In genomic region chr11:113903131-113903860, GRCm38 (mm10) we compare ENCODE assay signal across 17 mouse cellular contexts.
A peak's percentile ranks its signal among the peaks of the same experiment; 100 is the strongest.
DNase-seq lines count a peak whose midpoint lies in the region; ATAC-seq and TF ChIP-seq lines count a peak whose summit lies in the region.
"Had no signal": no experiment of that assay in that cellular context is flagged by ENCODE, and none has a peak within 500 bp of the region (broad histone marks: within the 10 kb centered on the region; RNA-seq: fewer than 3 reads in every experiment).

No protein-coding gene starts in this region.

- no peak overlapping the region for H3K4me2 ChIP-seq in hindbrain, postnatal 0 days (ENCODE audit: low read depth, low read length)
- H3K4me2 ChIP-seq in hindbrain, embryonic 11.5 days (replicated peaks; ENCODE audit: low read depth, low read length) = no peak overlapping the region
- H3K4me2 ChIP-seq: embryonic facial prominence, embryonic 12.5 days; lung, embryonic 14.5 days had no signal

- 0 out of 2 replicates have a peak, but pooled peaks have one; percentile 24 for ATAC-seq in hindbrain, postnatal 0 days
- no peak for ATAC-seq in hindbrain, embryonic 11.5 days (ENCODE audit: low FRiP score)
- peak; percentile 47; the same call in 1 of the 2 replicates for ATAC-seq in common myeloid progenitor, adult 5-6 weeks (replicated peaks; ENCODE audit: low read depth, poor library complexity, severe bottlenecking)
- ATAC-seq: hindbrain, embryonic 16.5 days had no signal

- no peaks in the 10 kb centered on the region for H3K27me3 ChIP-seq in hindbrain, postnatal 0 days (ENCODE audit: insufficient read depth, low read length)
- no peaks in the 10 kb centered on the region for H3K27me3 ChIP-seq in hindbrain, embryonic 11.5 days (ENCODE audit: control insufficient read depth, insufficient read depth, low read length)
- 0 out of 2 replicates have a peak, but pooled peaks cover 7% of the 10 kb centered on the region for H3K27me3 ChIP-seq in E14TG2a.4 (ENCODE audit: insufficient read depth, low read length)
- H3K27me3 ChIP-seq: embryonic facial prominence, embryonic 12.5 days had no signal

- H3K4me1 ChIP-seq in hindbrain, postnatal 0 days (ENCODE audit: insufficient read depth, low read length) = 0 out of 2 replicates have a peak, but pooled peaks cover under 1% of the 10 kb centered on the region
- no peaks in the 10 kb centered on the region for H3K4me1 ChIP-seq in hindbrain, embryonic 11.5 days (replicated peaks; ENCODE audit: control insufficient read depth, insufficient read depth, low read length)
- peaks cover 11% of the 10 kb centered on the region for H3K4me1 ChIP-seq in E14TG2a.4 (replicated peaks; ENCODE audit: low read depth, low read length)

- no peaks in the 10 kb centered on the region for H3K36me3 ChIP-seq in hindbrain, postnatal 0 days (ENCODE audit: insufficient read depth, low read length)
- H3K36me3 ChIP-seq in hindbrain, embryonic 11.5 days (ENCODE audit: control insufficient read depth, insufficient read depth, low read length) = no peaks in the 10 kb centered on the region
- H3K36me3 ChIP-seq in E14TG2a.4 (ENCODE audit: insufficient read depth, low read length) = no peaks in the 10 kb centered on the region
- H3K36me3 ChIP-seq: embryonic facial prominence, embryonic 12.5 days; forebrain, embryonic 10.5 days had no signal

- no peak for DNase-seq in hindbrain, postnatal 0 days (ENCODE audit: low spot score)
- no peak for DNase-seq in hindbrain, embryonic 11.5 days (ENCODE audit: low spot score)
- DNase-seq in cerebellum, adult 11-12 months = peak; percentile 48
- no peak for DNase-seq in ovary, adult 18-20 months (ENCODE audit: low spot score)
- no peak for DNase-seq in heart, adult 18-20 months
- DNase-seq in c-Kit-positive CD71-positive TER-119-positive erythroid progenitor cells, embryonic 14.5 days (ENCODE audit: low spot score) = no peak
- DNase-seq: adrenal gland, postnatal 14 days; gastrocnemius, adult 2 months; heart, adult 2 months; kidney, postnatal 14 days; lung, embryonic 14.5 days; thymus, adult 18-20 months had no signal

- H3K27ac ChIP-seq in hindbrain, postnatal 0 days = no peak overlapping the region
- H3K27ac ChIP-seq in hindbrain, embryonic 11.5 days (ENCODE audit: low read depth, low read length) = no peak overlapping the region
- H3K27ac ChIP-seq: embryonic facial prominence, embryonic 12.5 days; forebrain, embryonic 10.5 days; gastrocnemius, adult 2 months; heart, adult 2 months had no signal

- no peak overlapping the region for H3K4me3 ChIP-seq in hindbrain, postnatal 0 days (ENCODE audit: low read length)
- no peak overlapping the region for H3K4me3 ChIP-seq in hindbrain, embryonic 11.5 days (ENCODE audit: low read depth, low read length)
- peak overlapping the region; percentile 64 for H3K4me3 ChIP-seq in E14TG2a.4 (replicated peaks; ENCODE audit: low read length)
- H3K4me3 ChIP-seq: embryonic facial prominence, embryonic 12.5 days; forebrain, embryonic 10.5 days; gastrocnemius, adult 2 months; heart, adult 2 months had no signal

- WGBS in hindbrain, postnatal 0 days = 74% methylated on average over 16 of the region's 16 CpGs
- WGBS in hindbrain, embryonic 11.5 days = 78% methylated on average over 16 of the region's 16 CpGs

- no peaks in the 10 kb centered on the region for H3K9me3 ChIP-seq in hindbrain, postnatal 0 days (ENCODE audit: low read length)
- no peaks in the 10 kb centered on the region for H3K9me3 ChIP-seq in hindbrain, embryonic 11.5 days (ENCODE audit: control insufficient read depth, low read length)
- no peaks in the 10 kb centered on the region for H3K9me3 ChIP-seq in E14TG2a.4 (ENCODE audit: low read length)
- H3K9me3 ChIP-seq: embryonic facial prominence, embryonic 12.5 days; forebrain, embryonic 10.5 days had no signal

- H3K9ac ChIP-seq in hindbrain, postnatal 0 days (replicated peaks; ENCODE audit: low read length) = no peak overlapping the region
- H3K9ac ChIP-seq in hindbrain, embryonic 11.5 days (ENCODE audit: low read depth, low read length) = no peak overlapping the region
- H3K9ac ChIP-seq: embryonic facial prominence, embryonic 12.5 days; lung, embryonic 14.5 days had no signal

- no peak for TF ChIP-seq CTCF in hindbrain, postnatal 0 days (IDR thresholded peaks at IDR 0.05; ENCODE audit: low read depth)
- no peak for TF ChIP-seq CTCF in E14TG2a.4 (conservative IDR thresholded peaks at IDR 0.05; ENCODE audit: low read length)
